Mouse (Mus musculus) intestine, embryonic 14.5 days (tissue): ENCODE measurements around the gene Clca3a2. TPM values are rescaled to one million over a fixed set of nuclear protein-coding genes. Genes with fewer than 3 reads are reported as not detected.
"Not testable (repeated sequence)": the region's sequence is repeated elsewhere in the genome, so short reads cannot be mapped to it uniquely, and the experiment has no call there.

Experiments
- ATAC-seq: fragments of 200-750 bp; cut with Nextera tagmentation; replicated peaks from 2 replicates; pipeline ENCODE4 v1.8.0; 2017; ENCODE audit warnings: low read depth, moderate number of reproducible peaks, moderate TSS enrichment, moderate library complexity; ENCODE audit not compliant: low FRiP score, low TSS enrichment
- DNase-seq: peaks from one replicate; pipeline ENCODE4 v3.0.0-alpha.2; 2018; ENCODE audit warnings: low spot score
- H3K27ac ChIP-seq: fragments of 300-500 bp; sonication (generic); 2 replicates; pipeline ENCODE4 v1.5.1; 2014; ENCODE audit warnings: low read depth, mild to moderate bottlenecking, control low read depth
- H3K27me3 ChIP-seq: fragments of 300-500 bp; sonication (generic); replicated peaks from 2 replicates; pipeline ENCODE4 v1.6.1; 2014; ENCODE audit warnings: low read length, control low read depth; ENCODE audit not compliant: control insufficient read depth, insufficient read depth
- H3K36me3 ChIP-seq: fragments of 300-500 bp; sonication (generic); 2 replicates; pipeline ENCODE4 v1.6.1; 2014; ENCODE audit warnings: low read length, control low read depth; ENCODE audit not compliant: control insufficient read depth, insufficient read depth
- H3K4me1 ChIP-seq: fragments of 300-500 bp; sonication (generic); replicated peaks from 2 replicates; pipeline ENCODE4 v1.6.1; 2014; ENCODE audit warnings: low read length, control low read depth, mixed read lengths; ENCODE audit not compliant: control insufficient read depth, insufficient read depth
- H3K4me2 ChIP-seq: fragments of 300-500 bp; sonication (generic); 2 replicates; pipeline ENCODE4 v1.6.1; 2014; ENCODE audit warnings: low read length
- H3K4me3 ChIP-seq: fragments of 300-500 bp; sonication (generic); 2 replicates; pipeline ENCODE4 v1.5.1; 2014; ENCODE audit warnings: low read depth, low read length, control low read depth, mixed read lengths
- H3K9ac ChIP-seq: fragments of 300-500 bp; sonication (generic); 2 replicates; pipeline ENCODE4 v1.6.1; 2014; ENCODE audit warnings: mild to moderate bottlenecking, low read length
- H3K9me3 ChIP-seq: fragments of 300-500 bp; sonication (generic); 2 replicates; pipeline ENCODE4 v1.6.1; 2016; ENCODE audit warnings: low read length, control low read depth; ENCODE audit not compliant: control insufficient read depth
- WGBS: fragments of 180-500 bp; shearing (Covaris S2); extraction: QIAGEN DNeasy Blood & Tissue Kit; methylation state at CpG from one replicate; pipeline ENCODE4 v1.1.7; 2014; 5-methylcytosine and 5-hydroxymethylcytosine counted together
- polyA plus RNA-seq: library from polyadenylated mRNA; unstranded; fragments of >200 nt; fragmentation: Nextera tagmentation; extraction: Ambion mirVana; gene quantifications from 2 replicates; pipeline ENCODE4 v1.2.1, GENCODE M21; 2014

Gene Clca3a2
- polyA plus RNA-seq, 1 experiment from 2014 or later, result 0.54 TPM

GRCm38 (mm10) chr3:144808153-144808925 is 11.0 kb downstream of the Clca3a2 start:
- H3K36me3 ChIP-seq, DNase-seq: not testable (repeated sequence)
- 73% methylated on average over 15 of the region's 17 CpGs for WGBS

GRCm38 (mm10) chr3:144806626-144807025 is 12.7 kb downstream of the Clca3a2 start:
- 64% methylated on average over 2 of the region's 2 CpGs for WGBS
- H3K27ac ChIP-seq, ATAC-seq, H3K9ac ChIP-seq, H3K4me2 ChIP-seq, H3K4me1 ChIP-seq, H3K27me3 ChIP-seq, H3K36me3 ChIP-seq, H3K4me3 ChIP-seq, H3K9me3 ChIP-seq, DNase-seq: not testable (repeated sequence)

More at GRCm38 (mm10) chr3:144808153-144808925, 11.0 kb downstream of the Clca3a2 start:
- H3K4me3 ChIP-seq, ATAC-seq, H3K4me2 ChIP-seq, H3K27ac ChIP-seq, H3K9ac ChIP-seq, H3K4me1 ChIP-seq, H3K9me3 ChIP-seq, H3K27me3 ChIP-seq: not testable (repeated sequence)

GRCm38 (mm10) chr3:144801861-144802260 is 17.4 kb downstream of the Clca3a2 start:
- H3K9me3 ChIP-seq, result no peaks in the 10 kb centered on the region
- ATAC-seq, result no peak
- no peak overlapping the region for H3K27ac ChIP-seq
- no peaks in the 10 kb centered on the region for H3K36me3 ChIP-seq
- H3K9ac ChIP-seq, result no peak overlapping the region
- no peak overlapping the region for H3K4me2 ChIP-seq
- no peaks in the 10 kb centered on the region for H3K27me3 ChIP-seq
- no peaks in the 10 kb centered on the region for H3K4me1 ChIP-seq
- no peak overlapping the region for H3K4me3 ChIP-seq
- DNase-seq, result peak; percentile 72
- 35% methylated on average over 8 of the region's 8 CpGs for whole genome bisulfite sequencing

- no peaks in the 10 kb centered on the region for H3K36me3 ChIP-seq
- no peak for ATAC-seq
- no peak overlapping the region for H3K4me3 ChIP-seq
- no peaks in the 10 kb centered on the region for H3K4me1 ChIP-seq
- no peak overlapping the region for H3K27ac ChIP-seq
- WGBS, result 69% methylated on average over 11 of the region's 11 CpGs
- H3K9me3 ChIP-seq, result no peaks in the 10 kb centered on the region
- no peak for DNase-seq
- H3K4me2 ChIP-seq, result no peak overlapping the region
- H3K9ac ChIP-seq, result no peak overlapping the region
- no peaks in the 10 kb centered on the region for H3K27me3 ChIP-seq
Measured at GRCm38 (mm10) chr3:144785181-144786148, 33.8 kb downstream of the Clca3a2 start.

GRCm38 (mm10) chr3:144765161-144765560 is 54.1 kb downstream of the Clca3a2 start:
- H3K4me2 ChIP-seq, result no peak overlapping the region
- DNase-seq (no peak), ATAC-seq (no peak)
- H3K36me3 ChIP-seq, result no peaks in the 10 kb centered on the region
- WGBS, result 83% methylated on average over 4 of the region's 4 CpGs
- no peaks in the 10 kb centered on the region for H3K27me3 ChIP-seq
- no peak overlapping the region for H3K4me3 ChIP-seq
- H3K4me1 ChIP-seq, result peaks cover 13% of the 10 kb centered on the region
- H3K9me3 ChIP-seq, result no peaks in the 10 kb centered on the region
- H3K9ac ChIP-seq, result no peak overlapping the region
- no peak overlapping the region for H3K27ac ChIP-seq

- peak; percentile 43; the same call in 1 of the 2 replicates for ATAC-seq
- no peaks in the 10 kb centered on the region for H3K9me3 ChIP-seq
- WGBS, result 25% methylated on average over 6 of the region's 6 CpGs
- no peaks in the 10 kb centered on the region for H3K36me3 ChIP-seq
- no peaks in the 10 kb centered on the region for H3K27me3 ChIP-seq
- no peak overlapping the region for H3K9ac ChIP-seq
- DNase-seq, result no peak
- H3K27ac ChIP-seq, result peak overlapping the region; percentile 65; the same call in 1 of the 2 replicates
- peaks cover 18% of the 10 kb centered on the region for H3K4me1 ChIP-seq
- H3K4me2 ChIP-seq, result peak overlapping the region; percentile 31
- H3K4me3 ChIP-seq, result no peak overlapping the region
Measured at GRCm38 (mm10) chr3:144761454-144761853, 57.8 kb downstream of the Clca3a2 start.

GRCm38 (mm10) chr3:144760592-144761309 is 58.5 kb downstream of the Clca3a2 start, which contains the start of gene Clca3a1:
Gene Clca3a1, minus strand, starts transcription at chr3:144760977.
- Histone ChIP-seq H3K4me3 (no peak within 1 kb of the TSS), H3K36me3 (no peaks in the 10 kb centered on the region), H3K27me3 (no peaks in the 10 kb centered on the region), H3K27ac (peak within 1 kb of the TSS; percentile 65; the same call in 1 of the 2 replicates), H3K9me3 (no peaks in the 10 kb centered on the region), H3K4me2 (peak within 1 kb of the TSS; percentile 31), H3K9ac (no peak within 1 kb of the TSS), H3K4me1 (peaks cover 18% of the 10 kb centered on the region)
- WGBS, result 30% methylated on average over 9 of the region's 11 CpGs
- ATAC-seq, result peak; percentile 71
- no peak for DNase-seq

- ATAC-seq (no peak), DNase-seq (no peak)
- Histone ChIP-seq H3K27me3 (no peaks in the 10 kb centered on the region), H3K4me1 (peaks cover 18% of the 10 kb centered on the region), H3K4me2 (peak overlapping the region; percentile 14), H3K27ac (no peak overlapping the region), H3K4me3 (no peak overlapping the region), H3K36me3 (no peaks in the 10 kb centered on the region), H3K9ac (no peak overlapping the region), H3K9me3 (no peaks in the 10 kb centered on the region)
- WGBS, result 49% methylated on average over 3 of the region's 3 CpGs
Measured at GRCm38 (mm10) chr3:144759719-144760118, 59.6 kb downstream of the Clca3a2 start.
